Mouse (Mus musculus) C2C12 (cell line): ENCODE data around the gene Kcnj10.

Source experiments
- CTCF ChIP-seq: IDR thresholded peaks from one replicate; pipeline ENCODE4 v1.5.1; 2011; ENCODE audit not compliant: control insufficient read depth, insufficient read depth, insufficient read length
- MAX ChIP-seq: IDR thresholded peaks from one replicate; pipeline ENCODE4 v1.6.1; 2011; ENCODE audit warnings: mild to moderate bottlenecking, control low read depth
- MYOG ChIP-seq: IDR thresholded peaks from one replicate; pipeline ENCODE4 v1.6.1; 2011; ENCODE audit not compliant: control insufficient read depth, insufficient read length; ENCODE audit errors: extremely low read depth

DNA sequence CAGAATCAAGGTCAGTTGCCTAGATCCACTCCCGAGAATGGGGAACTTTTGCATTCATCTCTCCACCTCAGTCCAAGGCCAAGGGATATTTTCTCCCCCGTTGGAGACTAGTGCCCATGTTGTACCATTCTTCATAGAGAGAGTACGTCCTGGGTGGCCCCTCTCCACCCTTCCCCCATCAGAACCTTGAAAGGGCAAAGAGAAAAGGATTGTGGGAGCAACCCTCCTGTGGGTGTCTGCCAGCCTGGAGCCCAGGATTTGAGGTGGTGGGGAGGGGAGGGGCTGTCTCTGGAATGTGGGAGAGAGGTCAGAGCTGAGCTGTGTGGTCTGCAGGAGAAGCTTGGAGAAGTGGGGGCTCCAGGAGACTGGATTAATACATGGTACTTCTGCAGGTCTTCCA, 2.9 kb downstream of the Kcnj10 start:
- TF ChIP-seq CTCF: no peak
- no peak for TF ChIP-seq MAX
- TF ChIP-seq MYOG: no peak
